16 mouse cellular contexts compared by ENCODE assay signal in genomic region chr1:135604361-135605052, GRCm38 (mm10). TPM values are rescaled to one million over a fixed set of nuclear protein-coding genes. Genes with fewer than 3 reads are reported as not detected.
DNase-seq lines count a peak whose midpoint lies in the region; ATAC-seq and TF ChIP-seq lines count a peak whose summit lies in the region.
"Had no signal": no experiment of that assay in that cellular context is flagged by ENCODE, and none has a peak within 500 bp of the region (broad histone marks: within the 10 kb centered on the region; RNA-seq: fewer than 3 reads in every experiment).

No protein-coding gene starts in this region.

- H3K27ac ChIP-seq in stomach, embryonic 14.5 days (ENCODE audit: low read length): peak overlapping the region; percentile 61; the same call in 1 of the 2 replicates
- no peak overlapping the region for H3K27ac ChIP-seq in stomach, postnatal 0 days (replicated peaks)
- no peak overlapping the region for H3K27ac ChIP-seq in kidney, adult 2 months (ENCODE audit: insufficient read depth, low read depth, low read length)
- no peak overlapping the region for H3K27ac ChIP-seq in thymus, adult 2 months (ENCODE audit: control insufficient read depth, insufficient read depth, low read length)
- H3K27ac ChIP-seq: embryonic facial prominence, embryonic 12.5 days; heart, embryonic 15.5 days; kidney, embryonic 15.5 days; limb, embryonic 12.5 days had no signal

- WGBS in stomach, embryonic 14.5 days: 79% methylated on average over 7 of the region's 7 CpGs
- WGBS in stomach, postnatal 0 days: 76% methylated on average over 7 of the region's 7 CpGs
- 84% methylated on average over 7 of the region's 7 CpGs for WGBS in kidney, adult 2 months
- WGBS in thymus, adult 2 months: 89% methylated on average over 7 of the region's 7 CpGs

- no peak overlapping the region for H3K4me3 ChIP-seq in stomach, embryonic 14.5 days (ENCODE audit: low read depth, low read length)
- H3K4me3 ChIP-seq in stomach, postnatal 0 days (ENCODE audit: low read depth, low read length): no peak overlapping the region
- no peak overlapping the region for H3K4me3 ChIP-seq in kidney, adult 2 months (ENCODE audit: insufficient read depth, low read depth, low read length)
- H3K4me3 ChIP-seq in thymus, adult 2 months (ENCODE audit: control insufficient read depth, insufficient read depth, low read length): no peak overlapping the region
- H3K4me3 ChIP-seq: embryonic facial prominence, embryonic 12.5 days; heart, embryonic 15.5 days; kidney, embryonic 15.5 days; limb, embryonic 12.5 days; myocyte had no signal

- no peak overlapping the region for H3K9ac ChIP-seq in stomach, embryonic 14.5 days (replicated peaks; ENCODE audit: low read depth, low read length)
- H3K9ac ChIP-seq in stomach, postnatal 0 days (ENCODE audit: low read length): no peak overlapping the region
- H3K9ac ChIP-seq: embryonic facial prominence, embryonic 12.5 days; heart, embryonic 15.5 days; kidney, embryonic 15.5 days; limb, embryonic 12.5 days had no signal

- peaks cover 5% of the 10 kb centered on the region; the same call in 1 of the 2 replicates for H3K4me1 ChIP-seq in stomach, embryonic 14.5 days (ENCODE audit: control insufficient read depth, insufficient read depth, low read length)
- no peaks in the 10 kb centered on the region for H3K4me1 ChIP-seq in stomach, postnatal 0 days (replicated peaks; ENCODE audit: control insufficient read depth, insufficient read depth)
- no peaks in the 10 kb centered on the region for H3K4me1 ChIP-seq in kidney, adult 2 months (ENCODE audit: control insufficient read depth, insufficient read depth, low read length)
- no peaks in the 10 kb centered on the region; the same call in 1 of the 2 replicates for H3K4me1 ChIP-seq in thymus, adult 2 months (replicated peaks; ENCODE audit: control insufficient read depth, insufficient read depth, low read length)

- H3K9me3 ChIP-seq in stomach, embryonic 14.5 days (ENCODE audit: control insufficient read depth, low read depth, low read length): no peaks in the 10 kb centered on the region
- H3K9me3 ChIP-seq in stomach, postnatal 0 days (ENCODE audit: control insufficient read depth, low read length): no peaks in the 10 kb centered on the region
- H3K9me3 ChIP-seq: embryonic facial prominence, embryonic 12.5 days; heart, embryonic 15.5 days; kidney, embryonic 15.5 days; limb, embryonic 12.5 days had no signal

- no peak for TF ChIP-seq CTCF in stomach, postnatal 0 days (IDR thresholded peaks at IDR 0.05; ENCODE audit: low read depth)
- no peak for TF ChIP-seq CTCF in kidney, adult 2 months (conservative IDR thresholded peaks at IDR 0.05; ENCODE audit: insufficient read depth, insufficient read length, low read depth, low read length)
- no peak for TF ChIP-seq CTCF in thymus, adult 2 months (IDR thresholded peaks at IDR 0.05; ENCODE audit: borderline replicate concordance, control insufficient read depth, extremely low read depth, insufficient read depth, low read length, poor library complexity)

- no peaks in the 10 kb centered on the region for H3K36me3 ChIP-seq in stomach, embryonic 14.5 days (ENCODE audit: control insufficient read depth, insufficient read depth, low read length)
- H3K36me3 ChIP-seq in stomach, postnatal 0 days (ENCODE audit: control insufficient read depth, insufficient read depth, low read length): no peaks in the 10 kb centered on the region
- H3K36me3 ChIP-seq in kidney, adult 2 months (ENCODE audit: control insufficient read depth, insufficient read depth, low read length): no peaks in the 10 kb centered on the region
- H3K36me3 ChIP-seq in thymus, adult 2 months (ENCODE audit: control insufficient read depth, insufficient read depth, low read length): no peaks in the 10 kb centered on the region
- H3K36me3 ChIP-seq: embryonic facial prominence, embryonic 12.5 days; limb, embryonic 12.5 days had no signal

- H3K27me3 ChIP-seq in stomach, embryonic 14.5 days (ENCODE audit: control insufficient read depth, insufficient read depth, low read length): no peaks in the 10 kb centered on the region
- no peaks in the 10 kb centered on the region for H3K27me3 ChIP-seq in stomach, postnatal 0 days (ENCODE audit: control insufficient read depth, insufficient read depth, low read length)
- no peaks in the 10 kb centered on the region for H3K27me3 ChIP-seq in kidney, adult 2 months (replicated peaks; ENCODE audit: control insufficient read depth, insufficient read depth, low read length)
- H3K27me3 ChIP-seq in thymus, adult 2 months (ENCODE audit: control insufficient read depth, insufficient read depth, low read length): no peaks in the 10 kb centered on the region
- H3K27me3 ChIP-seq: embryonic facial prominence, embryonic 12.5 days; heart, embryonic 15.5 days; kidney, embryonic 15.5 days; limb, embryonic 12.5 days had no signal

- TF ChIP-seq EP300 in stomach, postnatal 0 days (optimal IDR thresholded peaks at IDR 0.05): no peak

- no peak for ATAC-seq in stomach, embryonic 14.5 days (ENCODE audit: insufficient number of reproducible peaks, insufficient read depth, low FRiP score, low read depth)
- no peak for ATAC-seq in stomach, postnatal 0 days (ENCODE audit: low FRiP score, low TSS enrichment)
- ATAC-seq: CD4-positive, CD25-positive, alpha-beta regulatory T cell, adult 4 months had no signal

- H3K4me2 ChIP-seq in stomach, embryonic 14.5 days (replicated peaks; ENCODE audit: low read depth, low read length): no peak overlapping the region
- no peak overlapping the region for H3K4me2 ChIP-seq in stomach, postnatal 0 days (replicated peaks; ENCODE audit: low read depth)
- H3K4me2 ChIP-seq: embryonic facial prominence, embryonic 12.5 days; heart, embryonic 15.5 days; kidney, embryonic 15.5 days; limb, embryonic 12.5 days had no signal

- peak; percentile 64 for DNase-seq in layer of hippocampus, adult 11-12 months (ENCODE audit: low spot score)
- DNase-seq in layer of hippocampus, postnatal 25 days (ENCODE audit: extremely low spot score in 1 of 2, low spot score in 1 of 2): no peak
- no peak for DNase-seq in stomach, postnatal 0 days (ENCODE audit: low spot score)
- peak; percentile 94 to 96 for DNase-seq in cerebellum, postnatal 10 days
- no peak for DNase-seq in kidney, adult 2 months
- DNase-seq in thymus, adult 2 months: no peak
- DNase-seq: adrenal gland, postnatal 25 days; right cerebral cortex, adult 18-20 months; thymus, adult 18-20 months had no signal

- TF ChIP-seq POLR2A in kidney, adult 2 months (IDR thresholded peaks at IDR 0.05; ENCODE audit: low read depth, low read length): no peak
- no peak for TF ChIP-seq POLR2A in thymus, adult 2 months (IDR thresholded peaks at IDR 0.05; ENCODE audit: control insufficient read depth, extremely low read depth, insufficient read depth, low read length, poor library complexity)

RNA-seq across cellular contexts. Expression of gene Nav1, which starts 2.6 kb away (rescaled TPM):
- total RNA-seq in layer of hippocampus, postnatal 25 days (2021): 10 to 100 TPM; 64.2 to 96.4 TPM
- polyA plus RNA-seq in stomach, embryonic 14.5 days (2014; fragmentation: Nextera tagmentation; extraction: Ambion mirVana): 25.6 and 25.8 TPM in 2 replicates
- 3.7 and 3.9 TPM in 2 replicates for polyA plus RNA-seq in stomach, postnatal 0 days (2015; fragmentation: Nextera tagmentation; extraction: Ambion mirVana)
- 6.0 and 7.1 TPM in 2 replicates for polyA plus RNA-seq in kidney, adult 2 months (2012; rRNA removed)
- polyA plus RNA-seq in thymus, adult 2 months (2012; rRNA removed): 8.0 and 8.7 TPM in 2 replicates

Comparison
In these comparisons a context has a peak if more than half of its experiments do, and no peak if none do; other contexts are left out.
1. DNase-seq: peak in layer of hippocampus, adult 11-12 months (single experiment) and cerebellum, postnatal 10 days (2 of 2); none in layer of hippocampus, postnatal 25 days (0 of 2), stomach, postnatal 0 days (single experiment), kidney, adult 2 months (single experiment) and thymus, adult 2 months (single experiment).